Mouse (Mus musculus) gastrocnemius, postnatal 14 days (tissue): ENCODE measurements around the gene S100a14. TPM values are rescaled to one million over a fixed set of nuclear protein-coding genes. Genes with fewer than 3 reads are reported as not detected.

Source experiments
- DNase-seq: peaks from one replicate; pipeline ENCODE4 v3.0.0; 2021; ENCODE audit warnings: mixed read lengths
- intact Hi-C: fragments of 180-260 bp; cut with DNase I; formaldehyde crosslinking; loops from one replicate; pipeline ENCODE4 v1.15.1; 2025; ENCODE audit warnings: low total_unique reads
- total RNA-seq, 2 experiments: library from RNA; stranded (reverse); gene quantifications; 2 replicates each; pipeline ENCODE4 v1.2.3; 2021

S100a14 gene
- total RNA-seq, 2 experiments from 2014 or later, result not detected

DNA sequence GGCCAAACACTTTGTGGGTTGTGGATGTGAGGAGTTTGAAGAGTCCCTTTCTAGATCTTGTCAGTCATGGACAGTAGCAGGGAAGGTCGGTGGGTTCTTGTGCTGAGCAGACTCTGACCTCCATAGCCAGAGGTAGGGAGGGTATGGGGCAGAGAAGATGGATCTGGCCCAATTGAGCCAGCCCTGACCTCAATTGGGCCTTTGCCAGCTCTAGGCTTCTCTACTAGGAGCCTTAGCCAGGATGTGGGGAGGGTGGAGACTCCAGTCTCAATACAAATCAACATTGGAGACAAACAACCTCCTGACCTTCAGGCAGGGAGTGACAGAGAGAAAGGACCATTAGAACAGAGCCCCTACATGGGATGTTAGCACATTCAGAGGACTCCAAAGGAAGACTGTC lies 11.4 kb upstream of the S100a14 start:
- peak; percentile 45 for DNase-seq
- intact Hi-C loops, result no loop called here

DNA sequence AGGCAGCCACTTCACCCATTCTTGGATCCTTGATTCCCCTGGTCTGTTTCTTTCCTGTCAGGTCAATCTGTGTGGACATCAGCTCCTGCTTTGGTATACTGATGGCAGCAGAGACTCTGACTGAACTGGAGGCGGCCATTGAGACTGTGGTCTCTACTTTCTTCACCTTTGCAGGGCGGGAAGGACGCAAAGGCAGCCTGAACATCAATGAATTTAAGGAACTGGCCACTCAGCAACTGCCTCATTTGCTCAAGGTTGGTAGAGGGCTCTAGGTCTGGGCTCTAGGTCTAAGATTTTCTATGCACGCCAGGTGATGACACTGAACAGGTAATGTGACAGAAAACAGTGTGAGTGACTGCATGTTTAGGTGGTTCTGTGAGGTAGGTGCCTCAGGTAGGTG lies 10.9 kb upstream of the S100a14 start:
- intact Hi-C loops, result no loop called here
- DNase-seq, result no peak

DNA sequence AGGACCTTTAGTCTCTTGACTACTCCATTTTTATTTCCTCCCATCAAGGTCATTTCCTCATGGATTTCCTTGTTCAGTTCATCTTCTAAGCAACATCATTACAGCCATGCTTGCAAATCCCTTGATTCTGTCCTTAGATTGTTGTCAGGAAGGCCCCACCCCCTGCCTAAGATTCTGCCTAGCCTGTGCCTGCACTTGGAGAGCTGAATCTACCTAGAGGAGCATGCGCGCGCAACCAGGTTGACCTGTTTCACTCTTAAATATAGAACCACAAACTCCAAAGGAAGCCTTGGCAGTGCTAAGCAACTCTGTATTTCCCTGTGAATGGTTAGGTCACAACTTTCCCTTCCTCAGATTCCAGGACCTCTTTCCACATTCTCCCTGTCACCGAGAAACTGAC lies 8.9 kb upstream of the S100a14 start:
- intact Hi-C loops, result no loop called here
- no peak for DNase-seq

DNA sequence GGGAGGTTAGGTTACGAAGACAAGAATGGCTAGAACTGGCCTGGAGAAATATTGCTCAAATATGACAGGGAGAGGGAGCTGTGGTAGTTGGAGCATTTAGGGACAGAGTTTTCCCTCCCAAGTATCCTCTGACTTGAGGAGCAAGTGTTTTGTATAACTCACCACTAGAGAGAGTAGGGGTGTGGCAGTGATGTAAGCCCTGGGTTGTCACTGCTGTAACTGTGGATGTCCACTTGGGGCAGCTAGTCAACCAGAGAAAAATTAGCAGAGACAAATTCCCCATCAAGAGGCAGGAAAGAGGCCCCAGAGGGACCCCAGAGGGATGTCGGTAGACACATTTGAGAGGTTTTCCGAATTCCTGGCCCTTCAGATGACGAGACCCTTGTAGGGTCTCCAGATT lies 1.2 kb upstream of the S100a14 start:
- intact Hi-C loops, result loop anchor here (5.0 kb wide), 2 partner anchors 57 to 92 kb away; no protein-coding TSS in a partner anchor
- peak; percentile 62 for DNase-seq

DNA sequence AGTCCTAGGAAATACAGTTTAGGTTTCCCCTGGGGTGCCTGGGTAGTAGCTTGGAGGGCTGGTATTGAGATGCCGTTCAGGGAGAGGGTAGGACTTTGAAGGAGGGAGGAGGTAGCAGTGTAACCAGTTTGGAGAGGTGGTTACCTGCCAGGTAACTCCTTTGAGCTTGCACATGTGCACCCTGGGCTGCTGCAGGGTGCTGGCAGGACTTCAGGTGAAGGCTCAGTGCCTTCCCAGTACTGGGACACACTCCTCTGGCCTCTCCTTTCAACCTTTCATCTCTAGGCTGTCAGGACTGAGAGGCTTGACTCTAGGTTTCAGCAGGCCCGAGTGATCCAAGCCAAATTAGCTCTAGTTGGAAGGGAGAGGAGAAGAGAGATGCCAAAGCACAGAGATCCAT lies 580 bp upstream of the S100a14 start:
- DNase-seq, result no peak
- intact Hi-C loops, result loop anchor here (5.0 kb wide), 2 partner anchors 56 to 91 kb away; no protein-coding TSS in a partner anchor

DNA sequence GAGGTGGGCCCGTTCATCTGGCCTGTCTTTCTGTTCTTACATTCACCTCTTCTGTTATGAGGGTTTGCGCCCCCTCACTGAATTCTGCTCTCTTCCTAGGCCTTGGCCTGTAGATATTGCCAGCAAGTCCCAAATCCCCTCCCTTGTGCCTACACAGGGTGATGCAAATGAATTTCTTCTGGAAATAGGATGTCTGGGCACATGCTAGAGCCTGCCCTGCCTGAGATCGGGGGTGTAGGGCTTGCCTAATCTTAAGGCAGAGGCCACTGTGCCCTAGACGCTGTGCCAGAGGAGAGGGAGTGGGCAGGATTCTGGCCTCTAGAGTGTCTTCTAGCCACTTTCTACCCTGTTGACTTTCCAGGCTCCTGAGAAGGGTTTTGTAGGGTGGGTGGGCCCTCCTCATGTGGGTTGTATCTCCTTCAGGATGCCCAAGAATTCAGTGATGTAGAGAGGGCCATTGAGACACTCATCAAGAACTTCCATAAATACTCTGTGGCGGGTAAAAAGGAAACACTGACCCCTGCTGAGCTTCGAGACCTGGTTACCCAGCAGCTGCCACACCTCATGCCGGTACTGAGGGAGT lies 726 bp downstream of the S100a14 start:
- DNase-seq, result no peak
- intact Hi-C loops, result loop anchor here (5.0 kb wide), 2 partner anchors 55 to 90 kb away; no protein-coding TSS in a partner anchor

DNA sequence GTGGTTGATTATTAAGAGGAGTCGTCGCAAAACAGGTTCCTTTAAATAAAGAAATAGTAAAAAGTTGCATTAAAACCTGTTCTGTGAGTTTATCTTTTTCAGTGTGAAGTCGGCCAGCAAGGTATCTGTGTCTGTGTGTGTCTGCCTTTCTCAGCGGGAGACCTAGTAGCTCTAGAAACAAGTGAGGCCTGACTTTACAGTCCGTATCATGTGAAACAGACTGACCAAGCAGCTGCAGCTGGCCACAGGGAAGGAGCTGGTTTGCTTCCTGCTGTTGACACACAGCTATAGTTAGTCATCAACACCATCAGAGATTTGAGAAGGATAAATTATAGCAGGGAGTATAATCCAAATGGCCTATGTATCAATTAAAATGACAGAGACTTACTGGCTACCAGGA lies 5.1 kb downstream of the S100a14 start:
- intact Hi-C loops, result no loop called here
- DNase-seq, result no peak

DNA sequence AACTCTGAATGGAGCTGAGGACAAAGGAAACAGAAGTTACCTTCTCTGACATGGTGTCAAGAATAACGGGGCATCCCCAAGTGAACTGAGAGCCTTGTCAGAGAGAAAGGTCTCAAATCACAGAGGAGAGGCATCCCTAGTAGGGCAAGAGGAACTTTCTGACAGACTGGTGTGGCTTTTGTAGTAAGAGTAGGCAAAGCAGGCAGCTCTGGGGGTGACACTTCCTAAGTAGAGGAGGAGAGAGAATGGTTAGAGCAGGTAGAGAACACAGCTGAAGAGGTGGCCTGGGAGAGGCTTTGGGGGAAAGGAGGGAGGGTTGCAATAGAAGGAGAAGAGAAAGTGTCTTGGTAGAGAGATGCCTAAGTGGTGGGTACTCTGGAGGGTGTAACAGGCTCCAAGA lies 8.8 kb downstream of the S100a14 start:
- intact Hi-C loops, result no loop called here
- no peak for DNase-seq

DNA sequence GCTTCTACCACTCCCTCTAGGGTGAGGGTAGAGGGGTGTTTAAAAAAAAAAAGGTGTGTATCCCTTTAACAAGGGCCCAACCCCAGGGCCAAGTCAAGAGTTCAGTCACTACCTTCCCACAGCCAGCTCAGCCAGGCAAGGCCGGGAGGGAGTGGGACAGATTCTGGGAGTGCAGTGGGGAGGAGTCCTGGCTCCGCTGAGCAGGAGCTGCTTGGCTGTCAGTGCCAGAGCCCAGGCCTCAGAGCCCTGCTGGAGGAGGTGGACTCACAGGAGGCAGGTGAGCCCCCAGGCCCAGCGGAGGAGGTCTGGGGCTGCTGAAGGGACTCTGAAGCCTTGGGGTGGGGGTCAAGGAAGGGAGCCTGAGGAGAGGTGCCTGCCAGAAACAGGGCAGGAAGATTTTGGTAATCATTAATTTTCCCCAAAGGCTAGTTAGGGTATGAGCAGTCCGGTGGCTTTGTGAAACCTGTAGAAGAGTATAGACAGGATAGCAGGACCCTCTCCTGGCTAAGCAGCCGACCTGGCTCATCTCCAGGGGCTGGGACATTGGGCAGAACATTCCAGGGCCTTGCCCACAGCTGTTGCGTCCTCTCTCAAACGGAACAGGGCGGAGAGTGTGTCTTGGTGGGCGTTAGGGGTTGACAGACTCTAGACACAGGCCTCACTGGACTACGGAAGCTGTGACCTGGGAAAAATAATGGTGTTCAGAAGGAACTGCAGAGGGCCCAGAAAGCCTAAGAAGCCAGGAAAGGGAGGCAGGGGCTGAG lies 10.7 kb downstream of the S100a14 start, which contains the start of gene S100a16:
Gene S100a16 (plus strand): TSS at position 114 of the 764 bp plus-strand sequence.
- DNase-seq, result peak; percentile 89
- intact Hi-C loops, result no loop called here

DNA sequence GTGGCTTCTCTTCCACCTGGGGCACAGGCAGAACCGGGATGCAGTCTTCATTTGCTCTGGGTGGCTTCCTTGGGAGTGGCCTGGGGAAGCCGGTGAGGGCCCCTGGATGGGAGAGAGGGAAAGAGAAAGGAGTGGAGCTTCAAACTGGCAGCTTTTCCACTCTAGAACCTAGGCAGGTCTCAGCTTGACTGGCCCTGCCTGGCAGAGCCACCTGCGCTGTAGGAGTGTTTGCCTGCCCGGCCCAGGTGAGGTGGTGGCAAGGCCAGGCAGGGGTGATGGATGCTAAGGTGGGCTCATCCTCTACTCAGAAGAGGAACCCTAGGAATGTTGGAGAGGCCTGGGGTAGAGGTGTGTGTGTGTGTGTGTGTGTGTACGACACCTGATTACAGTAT lies 11.2 kb downstream of the S100a14 start:
- intact Hi-C loops, result no loop called here
- no peak for DNase-seq

DNA sequence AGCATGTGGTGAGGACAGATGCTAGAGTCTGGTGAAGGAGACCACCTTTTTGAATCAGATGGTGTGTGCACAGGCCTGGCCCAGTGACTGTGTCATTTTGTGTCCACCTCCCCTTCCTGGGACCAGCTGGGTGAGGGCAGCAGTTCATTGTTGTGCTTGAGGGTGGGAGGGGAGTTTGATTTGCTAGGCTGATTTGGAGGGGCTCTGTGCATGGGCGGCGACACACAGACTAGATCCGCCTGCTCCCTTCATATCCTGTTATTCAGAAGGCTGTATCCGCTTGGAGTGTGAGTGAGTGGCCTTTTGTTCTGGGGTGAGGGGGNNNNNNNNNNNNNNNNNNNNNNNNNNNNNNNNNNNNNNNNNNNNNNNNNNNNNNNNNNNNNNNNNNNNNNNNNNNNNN lies 14.2 kb downstream of the S100a14 start:
- DNase-seq, result no peak

DNA sequence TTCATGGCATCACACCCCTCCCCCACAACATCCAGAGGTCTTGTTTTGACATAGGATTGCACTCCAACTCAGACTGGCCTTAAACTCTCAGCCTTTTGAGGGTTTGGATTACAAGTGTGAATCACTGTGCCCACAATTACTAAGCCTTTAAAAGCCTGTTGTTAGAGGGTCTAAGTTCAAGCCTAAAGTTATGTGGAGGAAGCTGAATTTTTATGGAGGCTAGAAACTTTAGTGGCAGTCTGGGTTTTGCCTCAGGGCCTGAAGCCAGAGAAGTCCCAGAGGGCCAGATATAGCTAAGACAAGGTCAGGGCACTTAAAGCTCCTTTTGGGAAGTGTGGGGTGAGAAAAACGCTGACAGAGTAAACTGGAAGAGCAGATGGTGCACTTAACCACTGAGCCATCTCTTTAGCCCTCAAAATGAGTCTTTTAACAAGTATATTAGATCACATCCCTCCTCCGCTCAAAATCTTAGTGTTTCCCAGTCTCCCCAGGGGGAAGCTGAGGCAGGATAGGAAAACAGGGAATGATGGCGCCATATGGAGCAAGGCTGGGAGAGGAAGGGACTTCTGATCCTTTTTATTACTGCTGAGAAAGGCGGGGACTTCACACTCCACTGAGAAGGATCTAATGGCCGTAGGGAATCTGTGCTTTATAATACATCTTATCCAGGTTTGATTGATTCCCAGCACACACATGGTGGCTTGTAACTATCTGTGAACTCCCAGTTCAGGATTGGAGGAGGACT lies 23.2 kb downstream of the S100a14 start:
- DNase-seq, result no peak

More for the DNA sequence above, 14.2 kb downstream of the S100a14 start:
- intact Hi-C loops, result no loop called here

DNA sequence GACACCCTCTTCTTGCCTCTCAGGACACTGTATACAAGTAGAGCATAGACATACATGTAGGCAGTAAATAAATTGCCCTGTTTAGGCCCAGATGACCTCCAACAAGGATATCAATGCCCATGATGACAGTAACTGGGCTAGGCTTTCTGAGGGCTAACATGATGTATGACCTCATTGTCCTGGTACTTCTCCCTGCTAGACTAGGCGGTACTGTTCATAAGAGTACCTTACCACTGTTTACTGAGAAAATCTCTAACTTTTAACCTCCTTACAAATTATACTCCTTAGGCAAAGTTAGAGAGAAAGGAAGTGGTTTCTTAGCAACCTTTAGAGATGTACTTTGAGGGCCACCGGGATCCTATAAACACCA lies 23.8 kb downstream of the S100a14 start:
- intact Hi-C loops, result no loop called here
- DNase-seq, result no peak

More for the DNA sequence above, 23.2 kb downstream of the S100a14 start:
- intact Hi-C loops, result no loop called here

DNA sequence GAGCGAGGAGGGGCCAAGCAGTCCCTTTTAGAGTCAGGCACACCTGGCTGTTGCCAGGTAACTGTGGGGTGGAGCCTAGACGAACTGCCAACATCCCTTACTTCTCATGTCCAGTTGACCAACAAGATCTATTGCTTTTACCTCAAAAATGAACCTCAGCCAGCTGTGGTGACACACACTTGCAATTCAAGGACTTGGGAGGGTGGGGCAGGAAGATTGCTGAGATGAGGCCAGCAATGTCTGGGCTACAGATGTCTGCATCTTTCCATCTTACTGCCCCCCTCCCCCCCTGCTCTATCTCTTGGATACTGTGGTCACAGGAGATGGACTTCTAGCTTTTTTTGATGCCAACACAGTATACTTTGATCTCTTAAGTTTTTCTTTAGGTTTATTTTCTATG lies 25.6 kb downstream of the S100a14 start:
- intact Hi-C loops, result no loop called here
- no peak for DNase-seq

DNA sequence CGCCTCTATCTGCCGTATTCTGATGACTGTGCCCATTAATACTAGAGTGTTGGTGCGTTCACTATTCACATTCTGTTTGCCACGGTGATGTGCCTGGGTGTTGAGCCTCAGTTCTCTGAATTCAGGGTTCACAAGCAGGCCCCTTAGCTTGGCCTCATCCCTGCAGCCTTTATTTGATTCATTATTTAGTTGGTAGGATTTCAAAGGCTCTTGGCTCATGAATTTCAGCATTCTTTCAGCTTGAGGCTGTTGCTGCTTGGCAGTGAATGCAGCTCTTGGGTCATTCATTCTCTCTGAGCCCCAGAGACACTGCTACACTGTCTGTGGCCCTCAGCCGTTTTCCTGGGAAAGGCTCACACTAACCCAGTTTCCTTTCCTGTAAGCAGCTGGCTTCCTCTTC lies 29.3 kb downstream of the S100a14 start:
- intact Hi-C loops, result no loop called here
- peak; percentile 56 for DNase-seq

DNA sequence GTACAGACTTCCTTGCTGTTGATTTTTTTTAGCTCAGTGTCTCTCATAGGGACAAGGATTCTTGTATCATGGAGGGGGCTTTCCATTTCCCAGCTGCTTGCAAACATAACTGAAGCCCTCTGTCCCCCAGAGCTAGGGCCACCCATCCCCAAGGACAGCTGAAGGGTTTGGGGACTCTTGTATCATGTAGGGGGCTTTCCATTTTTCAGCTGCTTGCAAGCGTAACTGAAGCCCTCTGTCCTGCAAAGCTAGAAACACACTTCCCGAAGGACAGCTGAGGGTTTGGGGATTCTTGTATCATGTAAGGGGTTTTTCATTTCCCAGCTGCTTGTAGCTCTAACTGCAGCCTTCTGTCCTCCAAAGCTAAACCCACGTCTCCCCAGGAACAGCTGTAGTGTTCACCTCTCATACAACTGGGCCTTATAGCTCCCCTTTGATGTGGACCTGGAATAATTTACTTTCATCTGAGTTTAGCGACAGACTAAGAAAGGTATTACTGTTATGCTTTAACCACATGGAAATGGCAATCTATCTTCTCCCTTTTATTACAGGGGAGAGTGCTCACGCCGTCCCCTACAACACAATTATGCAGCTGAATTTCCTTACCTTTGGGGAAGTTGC lies 33.5 kb downstream of the S100a14 start, which contains the start of gene S100a3:
Gene S100a3 (plus strand): TSS at position 571 of the 621 bp plus-strand sequence.
- DNase-seq, result no peak
- intact Hi-C loops, result no loop called here

DNA sequence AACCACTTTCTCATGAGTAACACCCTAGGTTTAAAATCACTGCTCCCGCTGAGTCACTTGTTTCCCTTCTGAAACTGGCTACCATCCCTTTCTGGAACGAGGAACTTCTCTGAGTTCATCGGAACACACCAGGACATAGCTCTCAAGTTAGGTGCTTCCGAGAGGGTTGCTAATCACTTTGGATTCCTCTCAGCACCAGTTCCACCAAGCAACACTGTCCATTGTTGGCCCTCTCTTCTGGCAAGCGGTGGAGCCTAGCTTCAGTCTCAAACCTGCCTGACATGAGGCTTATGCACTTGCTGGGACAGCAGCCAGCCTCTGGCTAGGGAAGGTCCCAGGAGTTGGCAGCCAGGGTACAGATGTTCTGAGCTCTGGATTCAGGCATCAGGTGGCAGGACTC lies 48.0 kb downstream of the S100a14 start:
- peak; percentile 48 for DNase-seq
- intact Hi-C loops, result no loop called here

DNA sequence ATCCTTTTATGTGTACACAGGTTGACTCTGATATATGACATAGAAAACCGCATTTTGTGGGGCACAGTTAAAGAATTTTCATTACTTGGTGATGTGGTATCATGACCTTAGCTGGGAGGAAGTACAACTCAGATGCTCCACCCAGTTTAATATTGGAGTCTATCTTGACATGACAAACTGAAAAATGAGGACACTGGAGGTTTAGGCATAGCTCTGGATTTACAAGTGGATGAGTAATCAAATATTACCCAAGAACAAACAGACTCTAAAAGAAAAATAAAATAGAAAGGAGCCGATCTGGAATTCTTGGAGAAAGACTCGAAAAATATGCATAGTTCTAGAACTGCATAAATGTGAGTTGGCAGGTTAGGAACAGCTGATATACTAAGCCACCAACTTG lies 48.7 kb downstream of the S100a14 start:
- intact Hi-C loops, result no loop called here
- no peak for DNase-seq

DNA sequence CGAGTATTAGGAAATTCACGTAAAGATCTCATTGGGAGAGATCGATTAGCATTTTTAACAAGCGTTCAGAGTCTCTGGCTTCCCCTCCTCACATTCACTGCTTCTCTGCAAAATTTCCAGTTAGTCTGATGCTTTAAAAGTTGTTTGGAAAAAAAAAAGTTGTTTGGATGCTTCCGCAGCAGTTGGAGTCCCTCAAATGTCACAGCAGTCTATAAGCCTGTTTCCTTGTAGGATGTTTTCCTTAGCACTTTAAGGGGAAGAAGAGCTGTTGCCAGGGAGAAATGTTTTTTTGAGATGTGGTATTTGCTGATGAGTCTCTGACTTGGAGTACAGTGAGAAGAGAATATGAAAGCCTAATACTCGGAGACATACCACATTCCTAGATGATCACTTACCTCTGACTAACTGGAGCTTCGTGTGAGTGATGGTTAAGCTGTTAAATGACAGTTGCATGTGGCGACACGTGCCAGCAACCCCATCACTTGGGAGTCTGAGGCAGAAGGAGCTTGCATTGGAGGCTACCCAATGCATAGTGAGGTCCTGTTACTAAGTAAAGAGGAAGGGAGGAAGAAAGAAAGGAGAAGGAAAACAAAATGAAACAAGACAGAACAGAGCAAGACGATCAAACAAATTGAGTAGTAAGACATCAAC lies 49.8 kb downstream of the S100a14 start:
- intact Hi-C loops, result no loop called here
- no peak for DNase-seq
